Mouse (Mus musculus) kidney, adult 11 months (tissue): Measurements from ENCODE around the gene Ddx6.
"Not testable (repeated sequence)": the region's sequence is repeated elsewhere in the genome, so short reads cannot be mapped to it uniquely, and the experiment has no call there.

Experiments
- DNase-seq: peaks from one replicate; pipeline ENCODE4 v3.0.0; 2022

Ddx6 gene

DNA sequence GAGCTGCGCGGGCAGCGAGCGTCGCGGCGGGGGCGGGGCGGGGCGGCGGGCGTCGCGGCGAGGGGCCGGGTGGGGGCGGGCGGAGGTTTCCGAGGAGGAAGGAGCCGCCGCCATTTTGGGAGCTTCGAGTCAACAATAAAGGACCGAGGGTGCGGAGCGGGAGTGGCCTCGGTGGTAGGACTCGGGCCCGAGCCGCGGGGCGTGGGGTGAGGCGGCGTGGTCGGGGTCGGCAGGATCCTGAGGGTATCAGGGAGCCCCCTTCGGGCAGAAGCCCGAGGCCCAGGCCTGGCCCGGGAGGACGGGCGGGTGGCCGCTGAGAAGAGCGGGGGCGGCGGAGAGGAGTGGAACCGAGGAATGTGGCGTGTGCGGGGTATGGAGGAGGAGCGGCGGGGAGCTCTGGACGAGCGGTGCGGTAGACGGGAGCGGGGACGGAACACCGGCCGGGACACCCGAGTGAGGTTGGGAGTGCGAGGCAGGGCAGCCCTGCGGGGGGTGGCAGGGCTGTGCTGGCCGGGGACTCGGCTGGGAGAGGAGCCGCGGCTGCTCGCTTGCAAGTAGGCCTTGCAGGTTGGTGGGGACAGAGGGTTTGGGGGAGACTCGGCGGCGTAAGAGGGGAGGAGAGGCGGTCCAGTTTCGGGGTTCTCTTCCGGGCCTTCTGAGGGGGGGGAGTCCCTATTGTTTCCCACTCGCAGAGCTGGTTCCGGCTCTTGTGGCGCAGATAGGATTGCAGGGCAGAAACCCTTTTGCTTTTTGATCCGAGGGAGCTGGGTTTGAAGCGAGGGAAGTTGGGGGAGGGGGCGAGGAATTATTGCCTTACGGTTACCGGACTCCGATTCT is at the start of gene Ddx6:
Ddx6 (plus strand) TSS at position 114 of the 837 bp plus-strand sequence.
- peak; percentile 68 for DNase-seq

- no peak for DNase-seq
Measured at GRCm38 (mm10) chr9:44561597-44561996, 43.1 kb upstream of the Ddx6 start, which contains the start of gene Cxcr5. Gene Cxcr5, minus strand, starts transcription at chr9:44561877.

GRCm38 (mm10) chr9:44562936-44563335 is 41.8 kb upstream of the Ddx6 start:
- DNase-seq = no peak

DNA sequence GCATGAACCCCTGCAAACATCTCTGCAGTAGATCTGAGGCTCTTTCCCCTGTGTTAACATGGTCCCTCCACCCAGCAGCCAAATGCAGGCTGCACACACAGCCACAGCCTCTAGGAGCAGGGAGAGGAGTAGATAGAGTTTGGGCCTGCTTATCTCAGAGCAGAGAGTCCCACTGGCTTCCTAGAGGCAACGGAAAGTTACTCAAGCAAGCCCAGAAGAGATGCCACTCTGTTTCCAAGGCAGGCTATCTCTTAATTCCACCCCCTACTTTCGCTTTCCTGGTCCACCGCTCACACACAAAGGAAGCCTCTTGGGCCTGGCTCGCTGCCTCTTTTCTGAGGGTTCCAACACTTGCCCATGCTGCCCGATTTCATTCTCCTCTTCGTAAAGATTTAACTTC is 39.3 kb upstream of the Ddx6 start:
- DNase-seq = no peak

- no peak for DNase-seq
Measured at GRCm38 (mm10) chr9:44567338-44568082, 37.2 kb upstream of the Ddx6 start.

- no peak for DNase-seq
Measured at GRCm38 (mm10) chr9:44568083-44568455, 36.6 kb upstream of the Ddx6 start.

DNA sequence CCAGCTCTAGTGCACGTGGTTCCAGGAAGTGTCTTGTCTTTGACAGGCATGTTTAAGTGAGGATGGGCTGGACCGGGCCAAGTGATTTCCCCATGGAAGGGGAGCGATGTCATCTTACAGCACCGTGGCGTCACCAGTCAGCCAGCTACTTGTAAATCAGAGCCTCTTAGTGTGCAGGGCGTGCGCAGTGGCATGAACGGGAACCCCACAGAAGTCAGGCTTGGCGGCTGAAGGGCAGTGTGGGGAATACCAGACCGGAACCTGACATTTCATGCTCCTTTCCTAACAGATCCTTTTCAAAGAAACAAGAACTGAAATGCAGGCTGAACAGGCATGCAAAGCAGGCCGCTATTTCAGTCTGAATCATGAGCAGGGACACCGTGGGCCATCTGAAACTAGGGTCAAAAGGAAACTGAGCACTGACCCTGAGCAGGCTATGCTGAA is 33.7 kb upstream of the Ddx6 start:
- no peak for DNase-seq

GRCm38 (mm10) chr9:44573306-44573705 is 31.4 kb upstream of the Ddx6 start:
- no peak for DNase-seq

DNA sequence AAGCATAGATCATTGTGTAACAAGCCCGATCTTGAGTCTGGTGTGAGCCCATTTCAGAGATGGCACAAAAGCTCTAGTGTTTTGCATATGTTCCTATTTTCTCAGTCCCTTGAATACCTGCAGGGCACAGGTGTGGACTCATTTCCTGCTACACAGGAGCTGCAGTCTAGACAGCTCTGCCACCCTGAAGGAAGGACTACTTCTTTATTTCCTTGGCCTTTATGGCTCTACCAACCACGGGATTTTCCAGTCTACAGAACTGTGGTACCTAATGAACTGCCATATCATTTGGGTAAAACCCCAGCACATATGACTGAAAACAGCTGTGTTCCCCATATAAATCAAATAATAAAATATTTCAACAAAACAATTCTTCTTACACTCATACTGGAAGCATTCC is 29.6 kb upstream of the Ddx6 start:
- no peak for DNase-seq

DNA sequence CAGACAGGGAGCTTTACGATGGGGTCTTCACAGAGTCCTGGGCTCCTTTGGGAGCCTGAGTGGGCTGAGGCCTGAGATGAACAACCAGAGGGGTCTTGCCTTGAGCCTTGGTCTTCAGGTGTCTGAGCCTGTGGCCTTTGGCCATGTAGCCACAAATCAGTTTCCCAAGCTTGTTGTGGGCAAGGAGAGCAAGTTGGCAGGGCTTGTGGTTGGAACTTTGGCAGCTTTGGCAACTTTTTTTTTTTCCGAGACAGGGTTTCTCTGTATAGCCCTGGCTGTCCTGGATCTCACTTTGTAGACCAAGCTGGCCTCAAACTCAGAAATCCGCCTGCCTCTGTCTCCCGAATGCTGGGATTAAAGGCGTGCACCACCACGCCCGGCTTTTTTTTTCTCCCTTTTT is 28.6 kb upstream of the Ddx6 start:
- not testable (repeated sequence) for DNase-seq

DNA sequence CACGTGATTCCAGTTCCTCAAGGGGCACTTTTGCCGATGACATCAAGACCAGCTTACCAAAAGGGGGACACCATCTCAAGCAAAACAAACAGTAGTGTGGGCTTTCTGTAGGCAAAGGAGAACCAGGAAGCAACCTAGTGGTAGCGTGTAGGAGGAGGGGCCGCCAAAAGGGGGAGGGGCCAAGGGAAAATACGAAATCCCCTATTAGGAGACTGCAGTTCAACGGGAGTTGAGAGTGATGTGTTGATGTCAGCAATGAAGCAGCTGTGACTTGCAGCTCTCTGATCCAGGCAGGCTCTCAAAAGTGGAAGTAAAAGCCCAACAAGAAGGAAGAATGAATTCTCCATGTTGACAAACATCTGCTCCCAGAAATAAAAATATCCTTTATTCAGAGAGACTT is 25.3 kb upstream of the Ddx6 start:
- no peak for DNase-seq

DNA sequence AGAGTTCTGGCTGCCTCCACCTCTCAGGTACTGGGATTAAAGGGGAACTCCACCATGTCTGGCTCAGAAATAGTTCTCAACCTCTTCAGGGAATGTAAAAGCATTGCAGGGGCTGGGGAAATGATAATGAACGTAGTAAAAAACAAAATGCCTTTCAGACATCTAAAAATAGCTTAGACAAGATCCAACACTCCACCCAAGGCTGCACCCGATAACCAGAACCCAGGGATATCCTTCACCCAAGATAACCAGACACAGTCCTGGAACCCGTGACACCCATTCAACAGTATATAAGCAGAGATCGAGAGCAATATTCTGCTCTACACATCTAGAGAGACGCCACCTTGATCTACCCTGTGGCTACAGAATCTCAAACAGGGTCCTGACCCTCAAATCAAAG is 24.6 kb upstream of the Ddx6 start:
- no peak for DNase-seq

DNA sequence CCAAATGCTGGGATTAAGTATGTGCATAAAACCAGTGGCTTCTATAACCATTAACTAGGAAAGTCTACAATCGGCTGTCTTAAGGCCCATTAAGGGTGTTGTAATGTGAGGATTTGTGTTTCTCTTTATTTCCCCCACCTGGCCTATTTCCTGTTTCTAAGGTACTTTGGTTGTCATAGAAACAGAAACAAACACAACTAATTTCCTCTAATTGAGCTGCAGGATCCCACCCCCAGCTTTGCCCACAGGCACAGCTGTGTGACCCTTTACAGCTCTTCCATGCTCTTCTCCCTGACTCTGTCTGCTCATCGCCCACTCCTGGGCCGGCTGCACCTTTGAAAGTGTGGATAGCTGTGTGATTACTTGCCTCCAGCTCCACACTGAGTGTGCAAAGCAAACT is 23.3 kb upstream of the Ddx6 start:
- DNase-seq = no peak

DNA sequence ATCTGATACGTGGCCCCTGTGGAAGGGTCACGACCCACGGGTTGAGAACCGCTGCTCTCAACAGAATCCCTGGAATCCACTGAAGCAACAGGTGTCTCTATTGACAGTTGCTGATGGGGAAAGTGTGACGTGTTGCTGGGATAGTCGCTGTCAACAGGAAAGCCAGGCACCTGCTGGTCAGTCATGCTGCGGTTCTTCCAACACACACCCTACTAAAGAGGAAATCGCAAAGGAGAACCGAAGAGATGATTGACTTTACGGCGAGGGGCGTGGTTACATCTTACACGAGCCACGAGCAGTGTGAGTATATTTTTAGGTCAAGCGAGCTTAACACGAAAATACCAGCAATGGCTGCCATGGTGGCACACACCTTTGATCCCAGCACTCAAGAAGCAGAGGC is 22.3 kb upstream of the Ddx6 start:
- no peak for DNase-seq

- DNase-seq = no peak
Measured at GRCm38 (mm10) chr9:44586640-44587261, 17.9 kb upstream of the Ddx6 start.

DNA sequence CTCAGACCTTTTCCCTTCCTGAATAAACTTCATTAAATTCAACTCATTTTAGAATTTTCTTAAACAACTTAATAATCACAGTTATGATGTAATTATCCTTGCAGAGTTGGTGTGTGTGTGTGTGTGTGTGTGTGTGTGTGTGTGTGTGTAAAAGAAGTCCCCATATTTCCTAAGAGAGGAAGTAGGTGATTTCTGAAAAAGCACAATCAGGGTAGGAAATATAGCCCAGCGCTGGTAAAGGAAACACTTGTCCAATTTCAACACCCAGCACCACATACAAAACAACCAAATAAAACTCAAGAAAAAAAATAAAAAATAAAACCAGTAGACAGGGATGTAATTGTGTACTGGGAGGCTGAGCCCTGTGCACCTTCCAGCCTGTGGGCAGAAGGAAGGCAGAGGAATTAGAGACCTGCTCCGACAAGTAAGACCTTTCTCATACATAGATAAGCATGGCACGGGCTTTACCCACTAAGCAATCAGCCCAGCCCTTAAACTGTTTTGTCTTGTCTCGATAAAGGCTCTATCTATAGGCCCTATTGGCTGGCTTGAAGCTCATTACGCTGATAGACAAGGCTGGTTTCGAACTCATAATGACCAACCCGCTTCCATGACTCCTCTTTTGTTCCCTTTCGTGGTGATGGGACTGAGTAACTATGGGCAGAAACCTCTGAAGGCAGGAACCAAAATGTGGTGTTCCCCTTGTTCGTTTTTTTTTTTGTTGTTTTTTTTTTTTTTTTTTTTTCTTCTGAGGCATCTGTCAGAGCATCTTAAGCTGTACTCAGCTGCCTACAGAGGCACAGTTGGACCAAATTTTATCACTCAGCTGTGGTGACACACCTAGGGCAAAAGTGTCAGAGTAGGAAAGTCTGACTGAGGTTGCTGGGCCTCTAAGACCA is 17.2 kb upstream of the Ddx6 start:
- DNase-seq = no peak

GRCm38 (mm10) chr9:44588605-44589004 is 16.1 kb upstream of the Ddx6 start:
- DNase-seq = no peak

DNA sequence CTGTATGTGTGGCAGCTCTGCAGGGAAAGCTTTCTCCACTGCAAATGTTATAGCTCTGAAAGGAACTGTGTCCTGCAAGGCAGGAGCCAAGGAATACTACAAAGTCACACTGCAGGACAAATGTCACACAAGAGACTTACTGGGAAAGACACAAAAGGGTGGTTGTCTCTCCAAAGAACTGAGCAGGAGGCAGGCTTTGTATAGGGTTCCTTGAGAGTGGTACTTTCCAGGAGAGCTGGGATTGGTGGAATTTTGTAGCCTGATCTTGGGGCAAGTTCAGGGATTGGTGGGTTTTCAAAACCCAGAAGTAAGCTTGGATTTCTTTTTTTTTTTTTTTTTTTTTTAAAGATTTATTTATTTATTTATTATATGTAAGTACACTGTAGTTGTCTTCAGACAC is 15.6 kb upstream of the Ddx6 start:
- DNase-seq = no peak

DNA sequence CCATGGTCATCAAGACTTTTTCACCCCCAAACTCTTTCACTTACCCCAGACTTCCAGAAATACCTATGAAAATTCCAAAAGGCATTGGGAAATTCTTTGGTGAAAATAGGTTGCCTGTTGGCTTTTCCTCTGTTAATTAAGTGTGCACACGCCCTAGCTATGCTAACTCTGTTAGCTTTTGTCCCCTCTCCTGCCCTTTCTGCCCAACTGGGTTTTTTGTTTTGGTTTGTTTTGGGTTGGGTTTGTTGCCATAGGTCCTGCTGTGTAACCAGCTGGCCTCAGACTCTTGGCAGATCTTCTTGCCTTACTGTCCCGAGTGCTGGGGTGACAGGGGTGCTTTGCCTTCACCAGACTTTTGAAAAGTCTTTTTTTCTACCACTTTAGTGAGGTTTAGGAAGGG is 13.7 kb upstream of the Ddx6 start:
- no peak for DNase-seq

- no peak for DNase-seq
Measured at GRCm38 (mm10) chr9:44591595-44592188, 13.0 kb upstream of the Ddx6 start.

DNA sequence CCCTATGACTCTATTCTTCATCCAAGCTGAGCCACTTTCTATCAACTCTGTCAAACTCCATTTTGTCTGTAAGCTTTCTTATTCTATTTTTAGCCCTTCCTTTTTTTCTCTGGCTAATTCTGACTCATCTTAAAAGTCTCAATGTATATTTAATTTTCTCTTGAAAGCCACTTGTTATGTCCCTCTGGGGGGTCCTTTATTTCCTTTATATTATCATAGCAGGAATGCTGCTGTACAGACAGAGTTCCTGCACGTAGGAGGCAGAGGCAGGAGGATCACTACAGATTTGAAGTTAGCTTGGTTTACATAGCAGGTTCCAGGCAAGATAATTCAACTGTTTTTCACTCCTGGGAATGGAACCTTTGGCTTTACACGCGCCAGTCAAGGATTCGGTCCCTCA is 11.5 kb upstream of the Ddx6 start:
- DNase-seq = no peak

GRCm38 (mm10) chr9:44593886-44594285 is 10.8 kb upstream of the Ddx6 start:
- DNase-seq = no peak
